Mouse (Mus musculus) neural tube, embryonic 12.5 days (tissue): Measurements from ENCODE around the gene Hist1h1d. TPM values are rescaled to one million over a fixed set of nuclear protein-coding genes. Genes with fewer than 3 reads are reported as not detected.
"Not testable (repeated sequence)": the region's sequence is repeated elsewhere in the genome, so short reads cannot be mapped to it uniquely, and the experiment has no call there.

Experiments used
- ATAC-seq: fragments of 200-750 bp; cut with Nextera tagmentation; 2 replicates; pipeline ENCODE4 v1.8.0; 2017; ENCODE audit warnings: low read depth, mild to moderate bottlenecking, moderate TSS enrichment, moderate library complexity; ENCODE audit not compliant: low FRiP score
- H3K27ac ChIP-seq: fragments of 300-500 bp; sonication (generic); 2 replicates; pipeline ENCODE4 v1.5.1; 2016
- H3K27me3 ChIP-seq: fragments of 300-500 bp; sonication (generic); replicated peaks from 2 replicates; pipeline ENCODE4 v1.6.1; 2016; ENCODE audit warnings: mild to moderate bottlenecking
- H3K36me3 ChIP-seq: fragments of 300-500 bp; sonication (generic); 2 replicates; pipeline ENCODE4 v1.6.1; 2016; ENCODE audit warnings: mild to moderate bottlenecking
- H3K4me1 ChIP-seq: fragments of 300-500 bp; sonication (generic); 2 replicates; pipeline ENCODE4 v1.6.1; 2016
- H3K4me2 ChIP-seq: fragments of 300-500 bp; sonication (generic); replicated peaks from 2 replicates; pipeline ENCODE4 v1.6.1; 2016; ENCODE audit warnings: mild to moderate bottlenecking
- H3K4me3 ChIP-seq: fragments of 300-500 bp; sonication (generic); 2 replicates; pipeline ENCODE4 v1.5.1; 2016
- H3K9ac ChIP-seq: fragments of 300-500 bp; sonication (generic); 2 replicates; pipeline ENCODE4 v1.6.1; 2016; ENCODE audit warnings: mild to moderate bottlenecking
- H3K9me3 ChIP-seq: fragments of 300-500 bp; sonication (generic); 2 replicates; pipeline ENCODE4 v1.6.1; 2016; ENCODE audit warnings: mild to moderate bottlenecking
- WGBS: fragments of 180-500 bp; shearing (Covaris S2); methylation state at CpG from one replicate; pipeline ENCODE4 v1.1.7; 2016; 5-methylcytosine and 5-hydroxymethylcytosine counted together
- polyA plus RNA-seq: library from polyadenylated mRNA; unstranded; fragments of >200 nt; fragmentation: Nextera tagmentation; extraction: Ambion mirVana; gene quantifications from 2 replicates; pipeline ENCODE4 v1.2.1, GENCODE M21; 2016

Hist1h1d gene
- polyA plus RNA-seq, 1 experiment from 2014 or later, result 0.30 TPM

DNA sequence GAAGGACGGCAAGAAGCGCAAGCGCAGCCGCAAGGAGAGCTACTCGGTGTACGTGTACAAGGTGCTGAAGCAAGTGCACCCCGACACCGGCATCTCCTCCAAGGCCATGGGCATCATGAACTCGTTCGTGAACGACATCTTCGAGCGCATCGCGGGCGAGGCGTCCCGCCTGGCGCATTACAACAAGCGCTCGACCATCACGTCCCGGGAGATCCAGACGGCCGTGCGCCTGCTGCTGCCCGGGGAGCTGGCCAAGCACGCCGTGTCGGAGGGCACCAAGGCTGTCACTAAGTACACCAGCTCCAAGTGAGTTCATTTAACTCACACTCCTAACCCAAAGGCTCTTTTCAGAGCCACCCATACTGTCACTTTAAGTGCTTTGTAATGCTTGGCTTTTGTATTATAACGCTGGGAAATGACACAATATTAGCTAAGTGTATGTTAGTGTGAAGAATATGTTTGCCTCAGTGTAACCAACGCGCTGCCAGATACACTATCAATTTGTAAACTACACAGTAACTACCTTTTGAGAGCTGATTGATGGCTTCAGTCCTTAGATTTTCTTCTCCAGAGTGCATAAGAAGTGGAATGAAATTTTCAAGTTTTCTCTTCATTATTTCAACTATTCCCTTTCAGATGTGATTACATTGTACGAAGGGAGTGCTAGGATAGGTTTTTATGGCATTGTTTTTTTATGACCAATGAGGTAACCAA is 18.6 kb downstream of the Hist1h1d start:
- H3K4me1 ChIP-seq, result peaks cover 22% of the 10 kb centered on the region
- not testable (repeated sequence) for H3K36me3 ChIP-seq, H3K9me3 ChIP-seq, ATAC-seq, H3K27me3 ChIP-seq
- peak overlapping the region; percentile 43 for H3K4me3 ChIP-seq
- WGBS, result under 1% methylated on average over 16 of the region's 34 CpGs
- peak overlapping the region; percentile 86 for H3K27ac ChIP-seq
- H3K4me2 ChIP-seq, result peak overlapping the region; percentile 72
- H3K9ac ChIP-seq, result peak overlapping the region; percentile 61

DNA sequence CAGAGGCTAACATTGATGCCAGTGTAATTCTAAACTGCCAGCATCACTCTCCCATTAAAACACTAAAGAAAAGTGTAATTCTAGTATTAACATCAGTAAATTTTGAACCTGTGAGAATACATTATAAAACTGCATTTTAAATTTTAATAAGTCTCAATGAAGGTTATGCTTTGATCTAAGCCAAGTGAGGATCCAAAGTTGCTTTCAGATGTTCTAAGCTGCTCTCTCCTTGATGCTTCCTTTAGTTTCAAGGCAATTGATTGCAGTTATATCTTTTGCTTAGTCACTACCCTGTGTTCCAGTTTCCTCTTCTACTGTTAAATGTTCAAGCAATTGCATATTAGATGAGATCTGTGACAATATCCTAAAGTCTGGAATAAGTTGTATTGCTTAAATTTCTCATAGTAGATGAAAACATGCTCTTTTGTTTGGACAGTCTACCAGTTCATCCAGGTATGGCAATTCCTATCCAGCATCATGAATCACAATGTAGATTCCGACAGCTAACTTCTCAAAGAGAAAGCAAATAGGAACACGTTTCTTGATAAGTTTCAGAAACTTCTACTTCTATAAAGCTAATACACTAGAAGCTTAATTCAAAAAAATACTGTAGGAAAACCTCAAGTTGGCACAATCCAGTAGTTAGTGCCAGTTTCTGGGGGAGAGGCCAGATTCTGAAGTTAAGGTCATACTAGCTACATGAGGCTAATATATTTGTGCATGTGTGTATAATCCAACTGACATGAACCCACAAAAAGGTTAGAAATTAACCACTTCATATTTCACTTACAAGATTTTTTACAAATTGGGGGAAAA is 19.4 kb downstream of the Hist1h1d start:
- Histone ChIP-seq H3K9ac (peak overlapping the region; percentile 61), H3K27me3 (no peaks in the 10 kb centered on the region), H3K4me2 (peak overlapping the region; percentile 72), H3K36me3 (no peaks in the 10 kb centered on the region), H3K27ac (peak overlapping the region; percentile 86; the same call in 1 of the 2 replicates), H3K4me1 (peaks cover 28% of the 10 kb centered on the region), H3K9me3 (no peaks in the 10 kb centered on the region), H3K4me3 (peak overlapping the region; percentile 43)
- WGBS, result 53% methylated on average over 2 of the region's 2 CpGs
- ATAC-seq, result no peak

DNA sequence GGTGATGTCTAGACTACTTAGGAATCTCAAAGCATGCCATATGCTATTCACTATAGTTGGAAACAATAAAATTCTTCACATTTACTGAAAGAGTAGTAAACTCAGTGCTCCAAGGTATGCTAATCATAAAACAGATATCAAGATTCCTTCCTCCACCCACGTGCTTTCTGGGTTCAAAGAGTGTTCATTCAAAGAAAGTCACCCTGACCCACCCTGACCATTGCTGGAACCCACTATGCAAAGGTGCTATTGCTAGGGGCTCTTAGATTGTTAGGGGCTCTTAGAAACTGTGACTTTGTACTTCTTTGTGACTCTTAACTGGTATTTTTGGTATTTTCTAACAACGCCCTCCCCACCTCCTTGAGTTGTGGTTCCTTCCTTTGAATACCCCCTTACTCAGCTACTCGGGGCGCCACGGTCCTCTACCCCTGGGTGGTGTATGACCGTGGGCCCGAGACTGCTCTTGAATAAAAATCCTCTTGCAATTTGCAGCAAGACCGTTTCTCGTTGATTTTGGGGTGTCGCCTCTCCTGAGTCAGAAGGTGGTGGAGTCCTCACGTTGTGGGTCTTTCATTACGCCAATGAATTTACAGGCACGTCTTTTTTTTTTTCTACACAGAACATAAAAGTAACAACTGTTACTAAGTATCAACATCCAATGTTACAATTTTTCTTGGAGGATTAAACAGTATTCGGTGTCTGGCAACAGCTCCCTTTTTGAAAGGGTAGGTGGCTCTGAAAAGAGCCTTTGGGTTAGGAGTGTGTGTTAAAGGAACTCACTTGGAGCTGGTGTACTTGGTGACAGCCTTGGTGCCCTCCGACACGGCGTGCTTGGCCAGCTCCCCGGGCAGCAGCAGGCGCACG is 20.2 kb downstream of the Hist1h1d start:
- Histone ChIP-seq H3K4me2 (peak overlapping the region; percentile 72), H3K27ac (peak overlapping the region; percentile 62), H3K4me3 (peak overlapping the region; percentile 25), H3K9ac (peak overlapping the region; percentile 47), H3K4me1 (peaks cover 28% of the 10 kb centered on the region)
- H3K9me3 ChIP-seq, ATAC-seq, H3K36me3 ChIP-seq, H3K27me3 ChIP-seq: not testable (repeated sequence)
- 13% methylated on average over 20 of the region's 20 CpGs for WGBS

DNA sequence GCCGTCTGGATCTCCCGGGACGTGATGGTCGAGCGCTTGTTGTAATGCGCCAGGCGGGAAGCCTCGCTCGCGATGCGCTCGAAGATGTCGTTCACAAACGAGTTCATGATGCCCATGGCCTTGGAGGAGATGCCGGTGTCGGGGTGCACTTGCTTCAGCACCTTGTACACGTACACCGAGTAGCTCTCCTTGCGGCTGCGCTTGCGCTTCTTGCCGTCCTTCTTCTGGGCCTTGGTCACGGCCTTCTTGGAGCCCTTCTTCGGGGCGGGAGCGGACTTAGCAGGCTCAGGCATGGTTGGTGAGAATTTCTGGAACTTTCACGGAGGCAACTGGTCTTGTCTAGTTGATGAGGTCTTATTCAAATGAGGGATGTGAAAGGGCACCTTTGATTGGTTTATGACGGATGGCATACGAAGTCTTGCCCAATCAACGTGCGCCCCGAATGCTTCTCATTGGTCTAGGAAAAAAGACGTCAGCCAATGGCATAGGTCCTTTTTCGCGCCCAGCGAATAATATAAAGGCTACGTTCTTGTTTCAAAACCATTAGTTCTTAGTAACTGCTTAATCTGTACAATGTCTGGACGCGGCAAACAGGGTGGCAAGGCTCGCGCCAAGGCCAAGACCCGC is 20.9 kb downstream of the Hist1h1d start, which contains the start of the genes Hist1h2bf and Hist1h2ad:
Hist1h2bf (minus strand) TSS at position 299 of the 627 bp plus-strand sequence.
Hist1h2ad (plus strand) TSS at position 484 of the 627 bp plus-strand sequence.
- Histone ChIP-seq H3K9ac (peak within 1 kb of the TSS; percentile 47), H3K4me2 (peak within 1 kb of the TSS; percentile 72), H3K4me3 (peak within 1 kb of the TSS; percentile 25), H3K4me1 (peaks cover 28% of the 10 kb centered on the region), H3K27ac (peak within 1 kb of the TSS; percentile 62)
- peak; percentile 90 for ATAC-seq
- not testable (repeated sequence) for H3K9me3 ChIP-seq, H3K27me3 ChIP-seq, H3K36me3 ChIP-seq
- WGBS, result under 1% methylated on average over 42 of the region's 42 CpGs

DNA sequence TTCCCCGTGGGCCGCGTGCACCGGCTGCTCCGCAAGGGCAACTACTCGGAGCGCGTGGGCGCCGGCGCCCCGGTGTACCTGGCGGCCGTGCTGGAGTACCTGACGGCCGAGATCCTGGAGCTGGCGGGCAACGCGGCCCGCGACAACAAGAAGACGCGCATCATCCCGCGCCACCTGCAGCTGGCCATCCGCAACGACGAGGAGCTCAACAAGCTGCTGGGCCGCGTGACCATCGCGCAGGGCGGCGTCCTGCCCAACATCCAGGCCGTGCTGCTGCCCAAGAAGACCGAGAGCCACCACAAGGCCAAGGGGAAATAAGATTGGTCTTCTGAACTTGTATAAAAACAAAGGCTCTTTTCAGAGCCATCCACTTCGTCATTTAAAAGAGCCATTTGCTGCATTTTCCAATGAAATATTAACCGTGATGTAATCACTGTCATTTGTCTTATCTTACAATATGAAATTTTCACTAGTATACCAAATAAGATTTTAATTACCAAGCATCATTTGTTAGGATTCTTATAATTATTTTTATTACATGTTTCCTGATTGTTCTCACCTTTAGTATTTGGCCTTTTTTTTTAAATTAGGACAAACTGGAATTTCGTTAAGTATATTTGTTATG is 21.6 kb downstream of the Hist1h1d start:
- not testable (repeated sequence) for H3K9me3 ChIP-seq, H3K36me3 ChIP-seq, H3K27ac ChIP-seq, H3K27me3 ChIP-seq
- peaks cover 28% of the 10 kb centered on the region for H3K4me1 ChIP-seq
- peak; percentile 5 for ATAC-seq
- peak overlapping the region; percentile 25; the same call in 1 of the 2 replicates for H3K4me3 ChIP-seq
- peak overlapping the region; percentile 72 for H3K4me2 ChIP-seq
- WGBS, result 1% methylated on average over 11 of the region's 39 CpGs
- H3K9ac ChIP-seq, result peak overlapping the region; percentile 45; the same call in 1 of the 2 replicates

DNA sequence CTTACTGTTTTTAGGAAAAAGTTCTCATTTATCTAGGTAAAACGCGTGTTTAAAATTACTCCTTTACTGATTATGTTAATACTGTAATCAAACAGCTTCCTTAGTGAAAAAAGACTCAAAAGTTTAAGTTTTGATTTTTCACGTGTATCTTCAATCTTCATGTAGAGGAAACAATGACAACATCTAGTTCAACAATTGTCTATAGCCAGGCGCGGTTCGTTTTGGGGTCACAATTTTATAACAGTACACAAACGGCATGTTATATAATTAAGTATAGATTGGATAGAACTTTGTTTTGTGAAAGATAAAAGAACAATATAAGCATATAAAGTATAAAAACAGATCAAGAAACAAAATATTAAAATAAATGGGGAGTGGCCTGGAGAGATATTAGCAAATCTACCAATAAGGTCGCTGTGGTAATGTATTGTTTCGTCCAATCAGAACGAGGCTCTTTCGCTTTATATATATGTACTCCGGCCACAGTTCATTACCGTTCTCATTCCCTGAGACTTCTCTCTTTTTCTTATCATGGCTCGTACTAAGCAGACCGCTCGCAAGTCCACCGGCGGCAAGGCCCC is 22.3 kb downstream of the Hist1h1d start, which contains the start of gene Hist1h3d:
Hist1h3d (plus strand) TSS at position 493 of the 581 bp plus-strand sequence.
- Histone ChIP-seq H3K9me3 (no peaks in the 10 kb centered on the region), H3K4me2 (peak within 1 kb of the TSS; percentile 62), H3K4me1 (peaks cover 24% of the 10 kb centered on the region), H3K27me3 (no peaks in the 10 kb centered on the region), H3K4me3 (peak within 1 kb of the TSS; percentile 41), H3K27ac (peak within 1 kb of the TSS; percentile 51; the same call in 1 of the 2 replicates), H3K9ac (peak within 1 kb of the TSS; percentile 65), H3K36me3 (no peaks in the 10 kb centered on the region)
- WGBS, result under 1% methylated on average over 18 of the region's 18 CpGs
- ATAC-seq, result peak; percentile 51

DNA sequence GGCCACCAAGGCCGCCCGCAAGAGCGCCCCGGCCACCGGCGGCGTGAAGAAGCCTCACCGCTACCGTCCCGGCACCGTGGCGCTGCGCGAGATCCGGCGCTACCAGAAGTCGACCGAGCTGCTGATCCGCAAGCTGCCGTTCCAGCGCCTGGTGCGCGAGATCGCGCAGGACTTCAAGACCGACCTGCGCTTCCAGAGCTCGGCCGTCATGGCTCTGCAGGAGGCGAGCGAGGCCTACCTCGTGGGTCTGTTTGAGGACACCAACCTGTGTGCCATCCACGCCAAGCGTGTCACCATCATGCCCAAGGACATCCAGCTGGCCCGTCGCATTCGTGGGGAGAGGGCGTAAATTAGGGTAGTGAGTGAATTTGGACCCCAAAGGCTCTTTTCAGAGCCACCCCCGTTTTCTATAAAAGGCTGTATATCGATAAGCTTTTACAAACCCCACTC is 22.8 kb downstream of the Hist1h1d start:
- peaks cover 24% of the 10 kb centered on the region for H3K4me1 ChIP-seq
- H3K36me3 ChIP-seq, ATAC-seq, H3K9me3 ChIP-seq, H3K27me3 ChIP-seq: not testable (repeated sequence)
- peak overlapping the region; percentile 65 for H3K9ac ChIP-seq
- H3K4me2 ChIP-seq, result peak overlapping the region; percentile 62
- WGBS, result 2% methylated on average over 19 of the region's 40 CpGs
- H3K27ac ChIP-seq, result peak overlapping the region; percentile 51; the same call in 1 of the 2 replicates
- peak overlapping the region; percentile 41 for H3K4me3 ChIP-seq

DNA sequence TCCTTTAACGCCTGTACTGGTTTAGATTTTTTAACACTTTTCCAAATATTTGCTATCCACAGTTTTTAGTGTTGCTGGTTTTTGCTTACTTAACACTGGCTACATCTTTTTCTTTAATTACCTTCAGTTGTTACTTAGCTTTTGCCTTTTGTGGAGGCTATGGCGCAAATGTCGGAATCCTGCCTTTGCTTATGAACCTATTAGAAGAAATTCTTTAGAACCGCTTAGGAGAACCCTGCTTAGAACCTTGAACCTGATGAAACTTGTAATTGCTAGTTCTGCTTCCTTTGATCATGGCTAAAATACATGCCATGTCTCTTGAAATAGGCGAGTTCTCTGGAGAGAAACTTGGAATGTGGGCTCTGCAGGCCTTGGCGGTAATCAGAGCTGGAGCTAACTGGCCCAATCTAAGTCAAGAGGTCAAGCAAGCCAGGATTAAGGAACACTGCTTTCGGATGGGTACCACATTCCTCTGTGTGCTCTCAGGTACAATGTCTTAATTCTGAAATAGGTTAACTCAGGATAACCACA is 23.4 kb downstream of the Hist1h1d start:
- WGBS, result 7% methylated on average over 7 of the region's 7 CpGs
- no peak for ATAC-seq
- Histone ChIP-seq H3K27me3 (no peaks in the 10 kb centered on the region), H3K4me3 (peak overlapping the region; percentile 41), H3K4me1 (peaks cover 24% of the 10 kb centered on the region), H3K27ac (peak overlapping the region; percentile 51; the same call in 1 of the 2 replicates), H3K36me3 (no peaks in the 10 kb centered on the region), H3K4me2 (peak overlapping the region; percentile 62), H3K9me3 (no peaks in the 10 kb centered on the region), H3K9ac (peak overlapping the region; percentile 65)

DNA sequence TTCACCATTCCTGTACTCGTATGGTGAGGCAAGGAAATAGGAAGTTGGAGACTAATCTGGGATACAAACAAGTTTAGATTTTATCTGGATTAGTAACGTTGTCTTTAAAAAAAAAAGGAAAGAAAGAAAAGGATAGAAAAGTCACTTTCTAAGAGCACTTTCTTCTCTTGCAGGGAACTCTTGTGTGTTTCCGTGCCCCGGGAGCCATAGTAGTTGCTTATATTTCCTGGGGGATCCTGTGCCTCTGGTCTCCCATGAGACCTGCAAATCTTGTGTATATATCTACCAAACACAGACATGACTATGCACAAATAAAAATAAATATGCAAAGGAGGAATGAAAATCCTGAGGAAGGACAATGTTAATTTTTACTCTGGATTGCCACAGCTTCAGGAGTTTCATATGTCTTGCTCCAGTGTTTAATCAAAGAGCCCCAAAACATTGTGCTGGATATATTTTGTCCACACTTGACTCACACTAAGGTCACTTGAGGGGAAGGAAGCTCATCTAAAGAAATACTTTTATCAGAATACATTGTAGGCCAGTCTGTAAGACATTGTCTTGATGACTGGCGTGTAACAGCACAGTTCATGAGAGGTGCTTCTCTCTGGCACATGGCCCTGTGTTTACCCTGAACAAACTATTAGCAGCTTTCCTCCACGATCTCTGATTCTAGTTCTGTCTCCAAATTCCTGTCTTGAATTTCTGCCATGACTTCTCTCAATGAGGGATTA is 24.0 kb downstream of the Hist1h1d start:
- H3K36me3 ChIP-seq, result no peaks in the 10 kb centered on the region
- WGBS, result 57% methylated on average over 6 of the region's 6 CpGs
- ATAC-seq, result no peak
- H3K27me3 ChIP-seq, result no peaks in the 10 kb centered on the region
- H3K4me3 ChIP-seq, result 0 out of 2 replicates have a peak overlapping the region, but pooled peaks have one; percentile 41
- H3K4me2 ChIP-seq, result peak overlapping the region; percentile 62
- H3K9ac ChIP-seq, result no peak overlapping the region
- H3K27ac ChIP-seq, result no peak overlapping the region
- peaks cover 27% of the 10 kb centered on the region for H3K4me1 ChIP-seq
- no peaks in the 10 kb centered on the region for H3K9me3 ChIP-seq

DNA sequence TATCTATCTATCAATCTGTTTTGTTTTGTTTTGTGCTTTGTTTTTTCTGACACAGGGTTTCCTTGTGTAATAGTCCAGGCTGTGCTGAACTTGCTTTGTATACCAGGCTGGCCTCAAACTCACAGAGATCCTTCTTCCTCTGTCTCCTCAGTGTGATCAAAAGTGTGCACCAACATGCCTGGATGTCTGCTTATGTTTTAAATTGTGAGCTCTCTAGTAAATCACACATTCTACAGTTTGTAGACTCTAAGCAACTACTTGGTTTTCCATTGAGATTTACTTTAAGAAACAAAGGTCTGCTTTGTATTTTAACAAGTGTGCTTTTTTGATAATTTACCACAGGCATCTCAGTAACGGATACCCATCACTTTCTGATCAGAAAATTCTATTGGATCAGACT is 24.8 kb downstream of the Hist1h1d start:
- Histone ChIP-seq H3K4me2 (no peak overlapping the region; the same call in 1 of the 2 replicates), H3K4me3 (no peak overlapping the region), H3K4me1 (peaks cover 26% of the 10 kb centered on the region), H3K27ac (no peak overlapping the region), H3K9me3 (no peaks in the 10 kb centered on the region), H3K27me3 (no peaks in the 10 kb centered on the region), H3K36me3 (no peaks in the 10 kb centered on the region), H3K9ac (no peak overlapping the region)
- 88% methylated on average over 1 of the region's 1 CpGs for WGBS
- ATAC-seq, result no peak
